Mouse (Mus musculus): Measurements from ENCODE around the gene Tmem53.

- TF ChIP-seq CTCF (IDR thresholded peaks at IDR 0.05; ENCODE audit: borderline replicate concordance, control insufficient read depth, extremely low read depth, insufficient read depth, low read length, poor library complexity) (no peak), POLR2A (IDR thresholded peaks at IDR 0.05; ENCODE audit: control insufficient read depth, extremely low read depth, insufficient read depth, low read length, poor library complexity) (no peak)
These were observed 52.0 kb downstream of the Tmem53 start for GRCm38 (mm10) chr4:117303581-117304238.
